Mouse (Mus musculus) cerebellum, adult 11 months (tissue): ENCODE measurements at regions not wholly inside any gene's neighbourhood (a gene's known extent, or its start where the extent isn't known, plus 50 kb on each side); places are given as distances from the start of the nearest gene placed in this dataset.

Experiments
- DNase-seq: peaks from one replicate; pipeline ENCODE4 v3.0.0; 2022

GRCm38 (mm10) chr4:87665149-87665548 lies 368.0 kb downstream of the Mllt3 start:
- no peak for DNase-seq

- DNase-seq: no peak
Measured at GRCm38 (mm10) chr4:87662876-87663275, 370.3 kb downstream of the Mllt3 start.

GRCm38 (mm10) chr4:87658316-87658715 lies 374.8 kb downstream of the Mllt3 start:
- DNase-seq: no peak

GRCm38 (mm10) chr4:87657855-87658254 lies 375.3 kb downstream of the Mllt3 start:
- DNase-seq: no peak

- no peak for DNase-seq
Measured at GRCm38 (mm10) chr4:87653440-87654165, 379.6 kb downstream of the Mllt3 start.

GRCm38 (mm10) chr4:87652314-87652934 lies 380.7 kb downstream of the Mllt3 start:
- DNase-seq: no peak

- DNase-seq: no peak
Measured at GRCm38 (mm10) chr4:87651275-87651674, 381.9 kb downstream of the Mllt3 start.

GRCm38 (mm10) chr4:87650837-87651236 lies 382.3 kb downstream of the Mllt3 start:
- peak; percentile 19 for DNase-seq

GRCm38 (mm10) chr4:87650393-87650792 lies 382.8 kb downstream of the Mllt3 start:
- DNase-seq: no peak

GRCm38 (mm10) chr4:87648919-87649318 lies 384.2 kb downstream of the Mllt3 start:
- DNase-seq: no peak

- DNase-seq: no peak
Measured at GRCm38 (mm10) chr4:87647932-87648911, 384.9 kb downstream of the Mllt3 start.

GRCm38 (mm10) chr4:87642002-87642401 lies 391.2 kb downstream of the Mllt3 start:
- no peak for DNase-seq

- DNase-seq: no peak
Measured at GRCm38 (mm10) chr4:87641551-87641950, 391.6 kb downstream of the Mllt3 start.

- no peak for DNase-seq
Measured at GRCm38 (mm10) chr4:87638380-87638646, 394.9 kb downstream of the Mllt3 start.

GRCm38 (mm10) chr4:87637629-87638379 lies 395.4 kb downstream of the Mllt3 start:
- no peak for DNase-seq

- no peak for DNase-seq
Measured at GRCm38 (mm10) chr4:87611116-87611515, 380.8 kb upstream of the Slc24a2 start.

- no peak for DNase-seq
Measured at GRCm38 (mm10) chr4:87593644-87594043, 363.4 kb upstream of the Slc24a2 start.

- DNase-seq: no peak
Measured at GRCm38 (mm10) chr4:87590797-87591196, 360.5 kb upstream of the Slc24a2 start.

GRCm38 (mm10) chr4:87578164-87578563 lies 347.9 kb upstream of the Slc24a2 start:
- no peak for DNase-seq

- no peak for DNase-seq
Measured at GRCm38 (mm10) chr4:87570950-87571349, 340.7 kb upstream of the Slc24a2 start.

- DNase-seq: peak; percentile 0
Measured at GRCm38 (mm10) chr4:87570470-87570891, 340.2 kb upstream of the Slc24a2 start.

GRCm38 (mm10) chr4:87566616-87567015 lies 336.3 kb upstream of the Slc24a2 start:
- no peak for DNase-seq

- no peak for DNase-seq
Measured at GRCm38 (mm10) chr4:87554912-87555311, 324.6 kb upstream of the Slc24a2 start.
